Mouse (Mus musculus) forebrain, embryonic 14.5 days (tissue): ENCODE measurements around the gene Kit. TPM values are rescaled to one million over a fixed set of nuclear protein-coding genes. Genes with fewer than 3 reads are reported as not detected.

ENCODE experiments used
- ATAC-seq: fragments of 200-750 bp; cut with Nextera tagmentation; 2 replicates; pipeline ENCODE4 v1.8.0; 2017; ENCODE audit warnings: mild to moderate bottlenecking, moderate library complexity
- DNase-seq: peaks from one replicate; pipeline ENCODE4 v3.0.0-alpha.2; 2015; ENCODE audit warnings: low spot score
- H3K27ac ChIP-seq: fragments of 300-500 bp; sonication (generic); 2 replicates; pipeline ENCODE4 v1.5.1; 2014; ENCODE audit warnings: low read depth, mild to moderate bottlenecking, control low read depth, low read length, moderate library complexity
- H3K27me3 ChIP-seq: fragments of 300-500 bp; sonication (generic); replicated peaks from 2 replicates; pipeline ENCODE4 v1.6.1; 2014; ENCODE audit warnings: low read length, control low read depth, mixed read lengths; ENCODE audit not compliant: control insufficient read depth, insufficient read depth
- H3K36me3 ChIP-seq: fragments of 300-500 bp; sonication (generic); 2 replicates; pipeline ENCODE4 v1.6.1; 2014; ENCODE audit warnings: low read length, control low read depth; ENCODE audit not compliant: control insufficient read depth, insufficient read depth
- H3K4me1 ChIP-seq: fragments of 300-500 bp; sonication (generic); 2 replicates; pipeline ENCODE4 v1.6.1; 2014; ENCODE audit warnings: antibody characterized with exemption, low read length, control low read depth; ENCODE audit not compliant: control insufficient read depth, insufficient read depth
- H3K4me2 ChIP-seq: fragments of 300-500 bp; sonication (generic); 2 replicates; pipeline ENCODE4 v1.6.1; 2014; ENCODE audit warnings: mild to moderate bottlenecking, control low read depth, low read length
- H3K4me3 ChIP-seq: fragments of 300-500 bp; sonication (generic); 2 replicates; pipeline ENCODE4 v1.5.1; 2014; ENCODE audit warnings: low read depth, low read length, control low read depth
- H3K9ac ChIP-seq: fragments of 300-500 bp; sonication (generic); 2 replicates; pipeline ENCODE4 v1.6.1; 2014; ENCODE audit warnings: mild to moderate bottlenecking, low read length, control low read depth, moderate library complexity
- H3K9me3 ChIP-seq: fragments of 300-500 bp; sonication (generic); replicated peaks from 2 replicates; pipeline ENCODE4 v1.6.1; 2016; ENCODE audit warnings: low read length, control low read depth, mixed read lengths; ENCODE audit not compliant: control insufficient read depth
- WGBS: fragments of 180-500 bp; shearing (Covaris S2); extraction: QIAGEN DNeasy Blood & Tissue Kit; methylation state at CpG from one replicate; pipeline ENCODE4 v1.1.7; 2014; 5-methylcytosine and 5-hydroxymethylcytosine counted together
- polyA plus RNA-seq: library from polyadenylated mRNA; unstranded; fragments of >200 nt; fragmentation: Nextera tagmentation; extraction: Ambion mirVana; gene quantifications from 2 replicates; pipeline ENCODE4 v1.2.1, GENCODE M21; 2014

Gene Kit
- polyA plus RNA-seq, 1 experiment from 2014 or later = 27.0 TPM

GRCm38 (mm10) chr5:75557636-75558035 lies 17.1 kb upstream of the Kit start:
- no peaks in the 10 kb centered on the region for H3K36me3 ChIP-seq
- DNase-seq = no peak
- no peak for ATAC-seq
- H3K4me3 ChIP-seq = no peak overlapping the region
- no peaks in the 10 kb centered on the region for H3K4me1 ChIP-seq
- H3K4me2 ChIP-seq = no peak overlapping the region
- H3K27ac ChIP-seq = no peak overlapping the region
- WGBS = 82% methylated on average over 11 of the region's 11 CpGs
- H3K27me3 ChIP-seq = no peaks in the 10 kb centered on the region
- H3K9ac ChIP-seq = no peak overlapping the region
- H3K9me3 ChIP-seq = no peaks in the 10 kb centered on the region

- no peak overlapping the region for H3K4me2 ChIP-seq
- H3K4me1 ChIP-seq = no peaks in the 10 kb centered on the region
- 84% methylated on average over 6 of the region's 6 CpGs for WGBS
- DNase-seq (no peak), ATAC-seq (no peak)
- H3K36me3 ChIP-seq = no peaks in the 10 kb centered on the region
- no peak overlapping the region for H3K27ac ChIP-seq
- H3K27me3 ChIP-seq = no peaks in the 10 kb centered on the region
- H3K9ac ChIP-seq = no peak overlapping the region
- no peaks in the 10 kb centered on the region for H3K9me3 ChIP-seq
- no peak overlapping the region for H3K4me3 ChIP-seq
Measured at GRCm38 (mm10) chr5:75559291-75559690, 15.4 kb upstream of the Kit start.

- Histone ChIP-seq H3K27ac (no peak overlapping the region), H3K4me1 (no peaks in the 10 kb centered on the region), H3K27me3 (no peaks in the 10 kb centered on the region), H3K9ac (no peak overlapping the region), H3K4me3 (no peak overlapping the region), H3K9me3 (no peaks in the 10 kb centered on the region), H3K36me3 (no peaks in the 10 kb centered on the region), H3K4me2 (no peak overlapping the region)
- DNase-seq (no peak), ATAC-seq (no peak)
- WGBS = 93% methylated on average over 2 of the region's 2 CpGs
Measured at GRCm38 (mm10) chr5:75561231-75561630, 13.5 kb upstream of the Kit start.

GRCm38 (mm10) chr5:75574151-75574851 lies 415 bp upstream of the Kit start:
- DNase-seq (no peak), ATAC-seq (no peak; the same call in none of the 2 replicates)
- 3% methylated on average over 27 of the region's 27 CpGs for WGBS
- Histone ChIP-seq H3K9ac (peak overlapping the region; percentile 82), H3K4me3 (peak overlapping the region; percentile 68), H3K4me1 (peaks cover 3% of the 10 kb centered on the region), H3K36me3 (no peaks in the 10 kb centered on the region), H3K4me2 (peak overlapping the region; percentile 98), H3K9me3 (no peaks in the 10 kb centered on the region), H3K27me3 (peaks cover 5% of the 10 kb centered on the region; the same call in 1 of the 2 replicates), H3K27ac (no peak overlapping the region)

- Histone ChIP-seq H3K27ac (peak overlapping the region; percentile 72), H3K9me3 (no peaks in the 10 kb centered on the region), H3K27me3 (peaks cover 5% of the 10 kb centered on the region; the same call in 1 of the 2 replicates), H3K4me1 (peaks cover 3% of the 10 kb centered on the region), H3K4me2 (peak overlapping the region; percentile 98), H3K9ac (peak overlapping the region; percentile 82), H3K4me3 (peak overlapping the region; percentile 68), H3K36me3 (no peaks in the 10 kb centered on the region)
- DNase-seq (peak; percentile 87), ATAC-seq (peak; percentile 75)
- WGBS = under 1% methylated on average over 52 of the region's 53 CpGs
Measured at GRCm38 (mm10) chr5:75575567-75576515, 1.1 kb downstream of the Kit start.

GRCm38 (mm10) chr5:75576741-75577140 lies 2.0 kb downstream of the Kit start:
- ATAC-seq (no peak), DNase-seq (no peak)
- peaks cover 5% of the 10 kb centered on the region; the same call in 1 of the 2 replicates for H3K27me3 ChIP-seq
- H3K4me3 ChIP-seq = peak overlapping the region; percentile 68
- peak overlapping the region; percentile 82; the same call in 1 of the 2 replicates for H3K9ac ChIP-seq
- H3K4me1 ChIP-seq = peaks cover 3% of the 10 kb centered on the region
- no peak overlapping the region for H3K27ac ChIP-seq
- H3K36me3 ChIP-seq = no peaks in the 10 kb centered on the region
- whole genome bisulfite sequencing = 23% methylated on average over 6 of the region's 6 CpGs
- peak overlapping the region; percentile 98 for H3K4me2 ChIP-seq
- H3K9me3 ChIP-seq = no peaks in the 10 kb centered on the region

GRCm38 (mm10) chr5:75578141-75578540 lies 3.4 kb downstream of the Kit start:
- ATAC-seq (no peak), DNase-seq (no peak)
- no peak overlapping the region for H3K4me3 ChIP-seq
- H3K4me1 ChIP-seq = peaks cover 3% of the 10 kb centered on the region
- no peak overlapping the region for H3K9ac ChIP-seq
- 75% methylated on average over 7 of the region's 7 CpGs for WGBS
- peaks cover 4% of the 10 kb centered on the region; the same call in 1 of the 2 replicates for H3K27me3 ChIP-seq
- peak overlapping the region; percentile 98; the same call in 1 of the 2 replicates for H3K4me2 ChIP-seq
- no peak overlapping the region for H3K27ac ChIP-seq
- H3K36me3 ChIP-seq = no peaks in the 10 kb centered on the region
- H3K9me3 ChIP-seq = no peaks in the 10 kb centered on the region

GRCm38 (mm10) chr5:75579244-75579643 lies 4.5 kb downstream of the Kit start:
- Histone ChIP-seq H3K27ac (no peak overlapping the region), H3K9me3 (no peaks in the 10 kb centered on the region), H3K4me1 (peaks cover 3% of the 10 kb centered on the region), H3K9ac (no peak overlapping the region), H3K4me3 (no peak overlapping the region), H3K27me3 (no peaks in the 10 kb centered on the region), H3K4me2 (no peak overlapping the region), H3K36me3 (no peaks in the 10 kb centered on the region)
- ATAC-seq = no peak
- DNase-seq = no peak
- WGBS = 85% methylated on average over 5 of the region's 5 CpGs
